Mouse (Mus musculus) lung, postnatal 36 days (tissue): ENCODE measurements around the gene Cdkn1b.

Source experiments
- DNase-seq: peaks from one replicate; pipeline ENCODE4 v3.0.0; 2022; ENCODE audit warnings: mixed read lengths

Gene Cdkn1b

DNA sequence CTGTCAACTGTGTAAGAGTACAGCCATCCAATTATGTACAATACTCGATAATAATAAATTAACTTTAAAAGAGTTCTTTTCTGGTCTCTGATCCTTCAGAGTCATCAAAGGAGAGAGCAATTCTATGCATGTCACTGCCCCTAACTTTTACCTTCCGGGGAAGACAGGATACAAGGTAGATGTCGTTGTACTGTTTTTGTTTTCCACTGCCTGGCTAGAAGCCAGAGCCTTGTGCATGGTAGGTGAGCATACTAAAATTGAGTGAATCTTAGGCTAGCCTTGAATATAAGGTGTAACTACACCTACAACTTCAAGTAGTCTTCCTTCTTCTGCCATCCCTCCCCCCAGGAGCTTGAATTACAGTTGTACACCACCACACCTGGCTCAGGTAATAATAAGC is 10.9 kb downstream of the Cdkn1b start:
- no peak for DNase-seq

DNA sequence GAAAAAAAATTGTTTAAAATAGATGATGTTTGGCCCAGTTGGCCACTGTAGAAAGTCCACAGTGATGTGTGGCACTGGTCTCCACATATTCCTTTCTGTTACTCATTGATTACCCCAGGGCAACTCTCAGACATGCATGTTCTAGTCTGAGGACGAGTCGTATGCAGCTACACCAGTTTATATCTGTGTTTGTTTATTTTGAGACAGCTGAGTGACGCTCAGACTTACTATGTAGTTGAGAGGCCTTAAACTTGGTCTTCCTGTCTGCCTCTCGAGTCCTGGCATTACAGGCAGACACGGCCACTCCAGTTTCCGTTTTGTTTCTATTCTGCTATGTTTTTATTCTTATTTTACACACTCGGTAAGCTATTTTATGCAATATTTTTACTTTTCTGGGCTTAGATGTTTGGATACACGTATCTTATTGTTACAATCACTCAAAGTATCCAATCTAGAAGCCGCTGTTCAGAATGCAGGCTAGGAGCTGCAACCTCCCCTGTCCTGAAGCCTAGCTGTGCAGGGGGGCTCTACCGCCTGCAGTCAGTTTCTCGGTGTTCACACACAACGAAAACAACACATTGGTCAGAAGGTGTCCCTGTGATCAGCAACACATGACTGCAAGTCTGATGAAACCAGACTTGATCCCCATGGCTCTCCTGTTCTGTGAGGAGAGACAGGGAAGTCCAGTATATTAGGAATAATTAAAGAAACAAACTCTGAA is 12.4 kb downstream of the Cdkn1b start:
- no peak for DNase-seq

DNA sequence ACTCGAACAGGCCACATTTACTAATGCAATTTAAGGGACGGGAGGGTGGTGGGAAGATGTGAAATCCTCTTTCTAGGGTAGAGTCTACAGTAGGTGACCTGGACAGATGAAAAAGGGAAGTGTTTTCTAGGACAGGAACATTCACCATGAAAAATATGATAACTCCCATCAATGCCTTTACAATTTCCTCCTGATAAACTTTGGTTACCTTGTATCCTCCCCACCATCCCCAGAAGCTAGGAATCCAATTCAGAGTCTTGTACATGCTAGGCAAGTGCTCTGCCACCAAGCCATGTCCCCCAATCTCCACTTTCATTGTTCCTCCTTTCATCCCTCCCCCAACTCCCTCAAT is 13.0 kb downstream of the Cdkn1b start:
- DNase-seq, result no peak

DNA sequence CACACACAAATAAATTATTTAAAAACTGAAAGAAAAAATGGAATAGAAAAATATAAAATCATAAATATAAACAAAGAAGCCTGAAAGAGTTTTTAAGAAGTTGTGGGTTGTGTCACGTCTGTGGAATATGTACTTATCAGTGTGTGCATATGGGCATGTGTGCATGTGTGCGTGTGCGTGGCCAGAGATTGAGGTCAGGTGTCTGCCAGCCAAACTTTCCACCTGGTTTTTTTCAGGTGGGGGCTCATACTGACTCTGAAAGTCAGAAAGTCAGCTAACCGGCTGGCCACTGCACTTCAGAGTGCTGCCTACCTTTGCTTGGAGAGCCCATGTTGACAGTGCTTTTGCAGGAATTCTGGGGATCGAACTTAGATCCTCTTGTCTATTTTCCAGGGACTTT is 14.1 kb downstream of the Cdkn1b start:
- DNase-seq, result no peak

DNA sequence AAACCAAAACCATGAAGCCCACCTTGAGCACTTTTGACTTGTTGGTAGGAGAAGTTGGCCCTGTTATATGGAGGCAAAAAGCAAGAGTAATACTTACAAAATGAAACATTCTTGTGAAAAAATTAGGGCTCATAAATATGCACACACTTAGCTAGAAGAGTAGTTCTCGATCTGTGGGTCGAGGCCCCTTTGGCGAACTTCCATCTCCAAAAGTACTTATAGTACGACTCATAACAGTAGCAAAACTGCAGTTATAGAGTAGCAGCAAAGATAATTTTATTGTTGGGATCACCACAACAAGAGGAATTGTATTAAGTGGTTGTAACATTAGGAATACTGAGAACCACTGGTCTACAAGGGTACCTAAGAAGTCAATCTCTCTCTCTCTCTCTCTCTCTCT is 19.6 kb downstream of the Cdkn1b start:
- DNase-seq, result no peak

DNA sequence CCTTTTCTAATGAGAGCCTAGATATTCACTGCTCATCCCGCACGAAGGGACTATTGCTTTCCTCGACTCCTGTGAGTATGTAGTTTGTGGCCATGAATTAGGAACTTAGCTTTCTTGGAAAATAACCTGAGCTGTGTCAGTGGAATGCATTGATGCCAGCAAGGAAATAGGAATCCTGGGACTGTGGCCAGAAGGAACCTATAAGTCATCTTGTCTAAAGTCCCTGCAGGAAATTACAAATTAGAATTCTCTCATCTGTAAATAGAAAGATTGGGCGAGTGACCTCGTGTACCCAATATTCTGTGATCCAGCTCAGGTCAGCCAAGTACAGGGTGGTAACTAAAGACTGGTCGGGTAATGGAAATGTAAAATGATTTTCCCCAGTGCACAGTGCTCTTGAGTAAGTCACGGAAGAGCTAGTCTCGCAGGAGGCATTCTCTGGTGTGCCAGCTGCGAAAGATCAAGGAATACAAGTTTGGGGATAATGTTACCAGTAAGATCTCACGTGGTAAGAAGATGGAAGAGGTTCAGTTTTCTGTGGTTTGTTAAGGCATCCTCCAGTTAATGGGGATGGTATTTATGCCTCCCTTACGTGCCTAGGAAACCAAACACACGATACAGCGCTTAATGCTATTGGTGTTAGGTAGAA is 23.7 kb downstream of the Cdkn1b start:
- peak; percentile 23 for DNase-seq

DNA sequence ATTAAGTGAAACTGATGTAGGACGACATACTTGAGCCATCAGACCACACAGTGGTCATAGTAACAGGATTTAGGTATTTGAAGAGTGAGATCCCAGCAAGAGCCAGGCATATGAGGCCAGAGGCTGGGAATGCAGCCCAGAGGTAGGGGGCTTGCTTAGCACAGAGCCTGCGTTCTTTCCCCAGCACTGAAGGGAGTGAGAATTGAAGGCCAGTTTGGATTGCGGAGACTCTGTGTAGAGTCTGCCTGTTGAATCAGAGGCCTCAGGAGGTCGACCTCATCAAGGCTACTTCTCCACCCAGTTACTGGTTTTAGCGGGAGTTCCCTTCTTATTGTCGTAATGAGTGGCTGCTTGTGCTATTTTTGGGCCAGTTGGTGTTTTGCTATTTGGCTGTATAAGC is 25.9 kb downstream of the Cdkn1b start:
- no peak for DNase-seq

DNA sequence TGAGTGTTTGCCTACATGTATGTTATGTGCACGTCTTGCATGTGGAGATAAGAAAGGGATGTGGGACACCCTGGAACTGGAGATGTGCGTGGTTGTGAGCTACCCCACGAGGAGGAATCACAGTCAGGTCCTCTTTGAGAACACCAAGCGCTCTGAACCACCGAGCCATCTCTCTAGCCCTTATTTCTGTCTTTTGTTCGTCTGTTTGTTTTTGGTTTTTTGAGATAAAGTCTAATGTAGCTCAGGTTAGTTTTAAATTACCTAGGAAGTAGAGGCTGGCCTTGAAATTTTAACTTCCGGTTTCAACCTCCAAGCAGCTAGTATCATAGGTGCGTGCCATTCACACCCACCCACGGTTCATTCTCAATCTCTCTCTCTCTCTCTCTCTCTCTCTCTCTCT is 26.7 kb downstream of the Cdkn1b start:
- no peak for DNase-seq

DNA sequence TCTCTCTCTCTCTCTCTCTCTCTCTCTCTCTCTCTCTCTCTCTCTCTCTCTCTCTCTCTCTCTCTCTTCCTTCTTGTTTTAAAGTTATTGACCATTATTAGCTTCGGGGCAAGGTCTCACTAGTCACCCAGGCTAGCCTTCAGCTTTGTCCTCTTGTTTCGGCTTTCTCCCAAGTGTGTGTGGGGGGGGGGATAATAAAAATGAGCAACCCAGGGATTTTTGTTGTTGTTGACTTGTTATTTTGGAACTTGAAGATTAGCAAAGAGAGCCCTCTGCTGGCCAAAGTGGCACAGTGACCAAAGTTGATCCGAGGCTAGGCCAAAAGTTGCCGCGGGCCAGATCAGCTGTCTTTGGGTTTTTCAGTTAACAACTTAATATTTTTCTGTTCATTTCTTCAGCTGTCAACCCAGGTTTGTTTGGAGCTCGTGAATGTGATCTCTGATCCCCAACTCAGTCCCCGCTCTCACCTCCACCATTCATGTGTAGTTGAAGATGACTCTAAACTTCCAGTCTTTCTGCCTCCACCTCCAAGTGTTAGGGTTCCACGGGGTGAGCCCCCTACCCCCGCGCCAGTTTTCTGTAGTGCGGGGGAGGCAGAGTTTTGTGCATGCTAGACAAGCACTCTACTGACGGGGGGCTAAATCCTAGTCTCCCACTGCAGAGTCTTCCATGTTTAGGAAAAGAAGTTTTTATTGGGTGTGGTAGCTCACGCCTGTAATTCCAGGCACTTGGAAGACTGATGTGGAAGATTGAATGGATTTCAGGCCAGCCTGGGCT is 27.3 kb downstream of the Cdkn1b start:
- DNase-seq, result peak; percentile 90

DNA sequence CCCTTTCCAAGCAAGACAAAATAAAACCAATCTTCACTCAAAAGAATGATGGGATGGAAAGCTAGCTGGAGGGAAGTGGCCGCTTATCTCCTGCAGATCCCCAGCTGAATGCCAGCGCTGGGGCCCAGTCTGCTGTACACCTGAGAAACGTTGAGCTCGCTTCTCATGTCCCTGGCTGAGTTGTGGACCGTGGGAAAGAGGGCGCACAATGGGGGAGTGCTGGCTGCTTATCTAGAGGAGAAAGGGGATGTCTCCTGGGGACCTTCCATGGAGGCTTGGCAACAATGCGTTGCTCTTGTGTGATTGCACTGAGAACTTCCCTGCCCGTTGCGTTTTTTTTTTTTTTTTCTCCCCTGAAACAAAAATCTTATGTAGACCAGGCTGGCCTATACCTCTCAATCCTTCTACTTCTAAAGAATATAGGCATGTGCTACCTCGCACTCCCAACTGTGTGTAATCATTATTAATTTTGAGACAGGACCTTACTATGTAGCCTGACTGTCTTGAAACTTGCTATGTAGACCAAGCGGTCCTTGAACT is 28.4 kb downstream of the Cdkn1b start:
- no peak for DNase-seq

DNA sequence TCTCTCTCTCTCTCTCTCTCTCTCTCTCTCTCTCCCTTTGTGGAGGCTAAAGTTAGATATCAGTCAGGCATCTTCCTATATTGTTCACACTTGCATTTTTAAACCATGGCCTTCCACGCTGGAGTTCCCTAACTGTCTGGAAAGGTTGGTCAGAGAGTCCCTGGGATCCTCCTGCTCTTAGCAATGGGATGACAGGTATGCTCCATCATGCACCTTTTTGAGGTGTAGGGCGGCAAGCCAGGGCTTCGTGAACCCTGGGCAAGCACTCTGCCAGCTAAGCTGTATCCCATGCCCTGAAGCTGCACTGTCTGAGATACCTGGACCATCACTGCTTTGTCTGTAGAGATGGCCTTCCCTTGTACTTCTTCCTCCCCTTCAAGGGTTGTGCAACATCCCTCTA is 29.0 kb downstream of the Cdkn1b start:
- DNase-seq, result no peak

DNA sequence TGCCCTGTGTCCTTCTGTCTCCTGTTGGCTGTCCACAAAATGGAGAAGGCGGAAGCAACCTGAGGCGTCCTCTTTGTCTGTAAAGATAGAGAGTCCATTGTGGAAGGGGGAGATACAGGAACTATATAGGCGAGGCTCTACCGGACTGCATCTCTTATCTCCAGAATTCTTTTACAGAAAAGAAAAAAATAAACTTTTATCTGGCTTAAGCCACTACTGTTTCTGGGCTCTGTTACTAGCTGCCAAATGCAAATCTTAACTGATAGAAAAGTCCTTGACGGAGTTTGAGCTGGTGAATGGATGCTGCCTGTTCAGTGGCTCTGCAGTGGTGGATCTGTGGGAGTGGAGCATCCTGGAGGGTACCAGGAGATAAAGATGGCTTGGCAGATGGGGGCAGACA is 31.2 kb downstream of the Cdkn1b start:
- DNase-seq, result no peak

DNA sequence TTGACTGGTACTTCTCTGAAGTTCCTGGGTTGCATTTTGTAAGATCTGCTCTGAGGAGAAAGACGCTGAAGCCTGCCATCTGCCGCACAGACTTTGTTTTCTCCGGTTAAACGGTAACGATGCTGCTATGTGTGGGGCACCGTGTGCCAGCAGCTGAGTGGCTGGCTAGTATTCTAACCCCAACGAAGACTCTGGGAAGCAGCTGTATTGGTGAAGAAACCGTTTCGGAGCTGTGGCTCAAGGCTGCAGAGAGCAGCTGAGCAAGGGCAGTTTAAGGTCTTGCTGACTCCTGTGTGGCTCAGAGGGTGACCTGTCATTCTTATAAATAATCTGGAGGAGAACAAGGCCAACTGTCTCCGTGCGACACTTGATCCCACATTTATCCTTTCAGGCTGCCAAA is 33.8 kb downstream of the Cdkn1b start:
- no peak for DNase-seq

DNA sequence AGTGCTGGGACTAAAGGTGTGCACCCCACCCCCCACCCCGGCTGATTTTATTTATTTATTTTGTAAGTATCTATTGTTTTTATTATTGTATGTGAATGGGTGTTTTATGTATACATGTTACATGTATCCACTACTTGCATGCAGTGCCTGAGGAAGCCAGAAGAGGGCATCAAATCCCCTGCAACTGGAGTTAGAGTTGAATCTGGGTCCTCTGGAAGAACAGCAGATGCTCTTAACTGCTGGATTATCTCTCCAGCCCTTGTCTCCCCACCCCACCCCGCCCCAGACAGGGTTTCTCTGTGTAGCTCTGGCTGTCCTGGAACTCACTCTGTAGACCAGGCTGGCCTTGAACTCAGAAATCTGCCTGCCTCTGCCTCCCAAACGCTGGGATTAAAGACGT is 36.2 kb downstream of the Cdkn1b start:
- no peak for DNase-seq

DNA sequence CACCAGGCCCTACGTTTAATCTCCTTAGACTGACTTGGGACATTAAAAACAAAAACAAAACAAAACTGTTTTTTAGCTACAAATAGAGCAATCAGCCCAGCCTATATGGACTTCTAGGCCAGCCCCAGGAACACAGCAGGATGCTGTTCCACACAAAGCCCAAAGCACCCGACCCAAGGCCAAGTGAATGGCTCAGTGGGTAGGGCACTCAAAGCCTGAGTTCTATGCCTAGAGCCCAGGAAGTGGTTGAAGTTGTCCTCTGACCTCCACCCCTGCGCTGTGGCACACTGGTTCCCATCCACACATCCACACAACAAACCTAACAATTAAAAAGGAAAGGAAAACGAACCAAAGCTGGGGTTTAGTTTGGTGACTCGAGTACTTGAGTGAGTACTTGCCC is 41.1 kb downstream of the Cdkn1b start:
- no peak for DNase-seq

DNA sequence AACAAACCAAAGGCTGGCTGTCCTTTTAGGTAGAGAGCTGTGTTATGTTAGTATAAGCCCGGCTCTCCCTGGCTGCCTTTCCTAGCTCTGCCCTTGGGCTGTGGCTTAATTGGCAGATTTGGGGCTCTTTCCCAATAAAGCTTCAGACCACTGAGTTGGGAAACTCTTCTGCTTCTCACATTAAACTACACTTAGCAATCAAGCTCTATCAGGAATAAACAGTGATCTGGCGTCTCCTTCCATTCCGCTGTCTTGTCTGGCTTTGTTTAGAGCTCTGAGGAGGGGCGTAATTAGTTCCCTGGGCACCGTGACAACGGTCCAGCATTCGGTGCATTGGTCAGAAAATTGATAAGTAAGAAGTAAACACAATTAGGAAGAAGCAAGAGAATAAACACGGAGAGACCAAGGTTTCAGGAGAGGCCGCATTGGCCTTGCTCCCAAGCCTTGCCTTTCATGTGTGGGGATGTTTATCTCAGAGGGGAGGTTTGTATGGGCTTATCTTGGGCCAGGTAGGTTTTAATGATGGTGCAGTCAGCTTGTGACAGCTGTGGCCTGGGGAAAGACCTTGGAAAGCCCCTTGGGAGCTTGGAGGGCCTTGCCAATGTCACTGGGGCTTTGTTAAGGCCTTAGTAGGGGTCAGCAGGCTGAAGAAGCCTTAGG is 41.8 kb downstream of the Cdkn1b start:
- DNase-seq, result no peak

DNA sequence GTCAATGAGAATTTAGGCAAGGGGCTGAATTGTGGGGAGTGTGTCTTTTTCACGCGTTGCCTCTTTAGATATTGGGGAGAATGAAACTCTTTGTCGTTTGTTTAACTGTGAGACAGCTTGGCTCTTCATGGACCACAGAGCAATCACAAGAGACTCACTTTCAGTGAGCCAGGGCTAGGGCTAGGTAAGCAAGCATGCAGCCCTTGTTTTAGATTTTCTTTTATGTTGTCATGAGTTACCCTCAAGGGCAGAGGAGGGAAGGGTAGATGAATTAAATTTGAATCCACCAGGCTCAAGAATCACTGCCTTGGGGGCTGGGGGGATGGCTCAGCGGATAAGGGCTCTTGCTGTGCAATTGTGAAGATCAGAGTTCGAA is 42.3 kb downstream of the Cdkn1b start:
- no peak for DNase-seq

DNA sequence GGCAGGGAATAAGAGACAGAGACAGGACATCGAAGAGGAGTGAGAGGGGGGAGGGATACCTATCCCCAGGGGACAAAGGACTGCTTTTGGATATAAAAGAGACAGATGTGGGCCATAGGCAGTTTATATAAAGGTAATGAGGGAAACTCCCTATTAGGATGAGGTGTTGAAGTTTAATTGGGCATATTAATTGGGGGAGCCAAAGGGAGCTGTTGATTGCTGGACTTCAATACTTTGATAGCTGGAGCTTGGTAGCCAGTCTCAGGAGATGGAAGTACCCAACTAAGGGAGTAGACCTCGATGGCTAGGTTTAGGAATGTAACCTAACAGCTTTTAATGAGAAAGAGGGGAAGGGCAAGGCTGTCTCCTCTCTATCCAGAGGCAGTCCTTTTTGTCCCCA is 43.7 kb downstream of the Cdkn1b start:
- no peak for DNase-seq

DNA sequence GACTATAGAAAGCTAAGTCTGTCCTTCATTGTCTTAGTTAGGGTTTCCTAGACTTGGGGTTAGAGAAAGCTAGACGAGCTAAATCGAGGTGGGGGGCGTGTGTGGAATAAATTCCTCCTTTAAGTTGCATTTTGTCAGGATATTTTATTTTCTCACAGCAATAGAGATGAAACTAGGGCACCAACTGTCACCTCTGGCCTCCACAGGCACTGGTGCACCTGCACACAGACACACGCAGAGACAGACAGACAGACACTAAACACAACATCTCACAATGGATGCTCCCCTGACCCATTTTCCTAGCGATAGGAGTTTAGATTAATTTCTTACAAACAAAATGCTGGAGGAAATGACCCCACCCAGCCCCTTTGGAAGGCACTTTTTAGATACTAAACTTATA is 46.5 kb downstream of the Cdkn1b start:
- no peak for DNase-seq

DNA sequence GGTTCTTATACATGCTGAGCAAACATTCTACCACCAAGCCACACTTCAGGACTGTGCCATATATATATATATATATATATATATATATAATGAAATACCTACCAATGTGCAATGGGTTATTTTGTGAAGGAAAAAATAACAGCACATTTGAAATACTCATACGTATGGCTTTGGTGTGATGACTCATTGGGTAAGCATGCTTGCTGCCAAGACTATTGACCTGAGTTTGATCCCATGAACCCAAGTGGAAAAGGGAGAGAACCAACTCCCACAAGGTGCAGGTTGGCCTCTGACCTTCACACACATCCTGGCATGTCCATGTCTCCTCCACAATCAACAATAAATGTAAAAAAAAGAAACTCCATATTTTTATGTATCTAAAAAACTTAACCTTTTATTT is 48.1 kb downstream of the Cdkn1b start:
- DNase-seq, result no peak

DNA sequence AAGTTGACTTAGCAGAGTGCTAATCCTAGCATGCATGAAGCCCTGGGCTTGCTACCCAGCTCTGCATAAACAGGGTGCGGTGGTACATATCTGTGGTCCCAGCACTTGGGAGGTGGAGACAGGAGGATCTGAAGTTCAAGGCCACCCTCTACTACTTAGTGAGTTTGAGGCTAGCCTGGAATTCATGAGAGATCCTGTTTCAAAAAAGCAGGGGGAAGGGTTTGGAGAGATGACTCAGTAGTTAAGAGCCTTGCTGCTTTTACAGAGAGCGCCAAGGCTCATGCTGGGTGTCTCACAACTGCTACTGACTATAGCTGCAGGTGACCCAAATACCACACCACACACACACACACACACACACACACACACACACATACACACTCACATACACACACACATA is 49.3 kb downstream of the Cdkn1b start:
- DNase-seq, result no peak

DNA sequence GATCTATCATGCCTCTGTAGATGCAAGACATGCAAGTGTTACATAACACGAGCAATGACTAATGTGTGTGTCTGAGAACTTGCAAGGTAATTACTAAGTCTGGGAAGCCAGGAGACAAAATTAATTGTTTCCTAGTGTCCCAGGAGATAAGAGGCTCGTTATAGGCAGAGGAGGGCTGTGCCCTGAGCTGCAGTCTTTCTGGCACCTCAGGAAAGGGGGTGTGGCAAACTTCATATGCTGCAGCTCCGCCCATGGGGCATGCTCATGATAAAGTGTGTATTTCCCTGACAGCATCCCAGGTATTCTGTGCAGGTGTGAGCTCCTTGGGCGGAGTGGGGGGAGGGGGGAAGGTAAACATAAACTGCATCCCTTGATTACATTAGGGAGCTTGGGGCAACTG is 51.9 kb downstream of the Cdkn1b start:
- peak; percentile 22 for DNase-seq
